Mouse (Mus musculus): ENCODE results near the gene Sipa1l2.

Gene Sipa1l2

DNA sequence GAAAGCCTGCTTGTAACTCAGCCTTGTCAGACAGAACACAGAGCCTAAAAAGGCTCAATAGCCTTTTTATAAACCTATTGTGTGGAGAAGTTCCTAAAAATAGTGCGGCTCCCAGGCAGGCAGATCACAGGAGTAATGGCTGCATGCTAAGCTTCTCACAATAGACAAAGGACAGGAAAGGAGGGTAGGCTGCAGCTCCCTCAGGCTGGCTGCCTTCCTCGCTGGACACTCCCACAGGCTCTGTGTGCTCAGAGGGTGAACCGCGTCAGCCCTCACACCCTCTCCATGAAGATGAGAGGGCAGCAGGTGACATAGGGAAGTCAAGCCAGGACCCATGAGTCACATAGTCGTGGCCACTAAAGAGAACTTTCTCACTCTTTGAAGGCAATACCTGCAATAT lies 55.7 kb downstream of the Sipa1l2 start:
- no peak for DNase-seq (ENCODE audit: low read depth)

GRCm38 (mm10) chr8:125513242-125513866 lies 56.3 kb downstream of the Sipa1l2 start:
- DNase-seq (ENCODE audit: low read depth), result no peak

DNA sequence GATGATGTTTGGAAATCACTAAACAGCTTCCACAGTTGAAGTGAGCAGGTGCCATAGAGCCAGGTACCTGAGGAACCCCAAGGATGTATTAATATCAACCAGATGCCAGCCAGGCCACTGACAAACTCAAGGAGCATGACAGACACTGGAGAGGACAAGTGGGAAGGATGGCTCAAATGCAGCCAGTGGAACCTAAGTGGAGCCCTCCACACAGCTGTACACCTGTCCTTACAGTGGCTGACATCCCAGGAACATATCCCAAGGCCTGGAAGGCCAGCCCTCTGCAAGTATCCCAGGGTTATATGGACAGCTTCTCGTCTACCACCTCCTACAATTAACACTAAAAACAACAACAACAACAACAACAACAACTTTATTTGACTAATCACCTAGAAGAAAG lies 57.0 kb downstream of the Sipa1l2 start:
- DNase-seq (ENCODE audit: low read depth), result no peak

DNA sequence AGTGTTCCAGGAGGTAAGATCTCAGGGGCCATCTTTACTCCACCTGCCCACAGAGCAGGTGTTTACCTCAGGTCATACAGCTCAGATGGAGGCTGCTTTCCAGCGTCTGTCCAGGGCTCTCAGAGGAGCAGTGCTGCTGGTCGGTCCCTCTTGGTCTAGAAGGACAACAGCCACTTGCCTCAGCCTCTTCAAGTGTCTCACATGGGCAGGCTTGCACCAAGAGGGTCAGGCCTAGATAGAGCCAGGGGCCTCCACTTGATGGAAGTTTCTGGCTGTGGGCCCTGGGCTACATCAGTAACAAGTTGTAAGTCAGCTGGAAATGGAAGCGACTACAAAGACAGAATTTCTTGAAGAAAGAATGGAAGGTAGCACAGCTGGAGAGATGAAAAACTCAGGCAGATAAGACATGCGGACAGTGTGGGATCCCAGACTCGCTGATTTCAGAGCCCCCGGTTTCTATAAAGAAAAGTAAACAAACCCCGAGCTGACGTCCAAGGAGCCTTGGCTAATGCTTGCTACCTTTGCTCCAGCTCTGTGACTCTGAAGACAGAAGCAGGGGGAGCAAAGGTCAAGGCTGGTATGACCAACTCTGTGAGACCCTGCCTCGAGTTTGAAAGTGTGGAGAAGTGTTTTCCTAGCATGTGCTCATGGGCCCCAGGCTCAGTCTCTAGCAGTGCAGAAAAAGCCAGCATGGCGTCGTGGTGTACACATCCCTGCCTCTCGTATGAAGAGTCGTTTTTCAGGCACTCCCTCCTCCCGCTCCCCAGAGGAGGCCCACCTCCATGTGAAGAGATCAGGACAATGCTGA lies 58.5 kb downstream of the Sipa1l2 start:
- no peak for DNase-seq (ENCODE audit: low read depth)

DNA sequence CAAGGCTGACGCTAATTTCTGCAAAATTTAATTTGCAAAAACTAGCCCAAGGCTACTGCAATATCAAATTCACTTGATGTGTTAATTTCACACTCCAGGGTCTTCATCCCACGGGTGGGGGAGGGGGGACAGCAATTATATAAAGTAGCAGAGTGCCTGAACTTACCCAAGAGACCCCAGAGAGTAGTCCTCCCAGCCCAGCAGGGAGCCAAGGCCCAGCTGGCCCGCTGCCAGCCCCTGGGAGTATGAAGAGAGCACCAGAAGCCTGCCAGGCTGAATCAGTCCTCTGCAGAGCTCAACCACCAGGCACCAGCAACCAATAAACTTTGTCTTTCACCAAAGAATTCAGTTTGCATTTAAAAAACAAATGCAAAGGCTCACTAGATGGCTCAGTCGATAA lies 59.8 kb downstream of the Sipa1l2 start:
- no peak for DNase-seq (ENCODE audit: low read depth)

GRCm38 (mm10) chr8:125509175-125509574 lies 60.4 kb downstream of the Sipa1l2 start:
- no peak for DNase-seq (ENCODE audit: low read depth)

DNA sequence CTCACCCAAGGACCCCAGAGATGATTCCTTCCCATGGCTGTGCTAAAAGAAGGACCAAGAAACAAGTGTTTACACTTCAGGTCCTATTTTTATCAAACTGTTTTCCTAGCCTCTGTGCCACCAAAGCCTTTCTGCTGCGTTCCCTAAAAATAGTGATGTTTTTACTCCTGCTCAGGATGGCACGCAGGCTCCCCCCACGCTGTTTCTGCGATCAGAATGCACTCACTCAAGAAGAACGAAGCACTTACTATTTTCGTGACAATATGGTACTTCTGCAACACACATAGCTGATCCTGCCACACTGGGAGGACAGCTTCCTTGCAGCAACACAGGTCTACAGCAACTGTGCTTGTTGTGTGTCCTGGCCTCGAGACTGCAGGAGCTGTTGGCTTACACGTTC lies 62.3 kb downstream of the Sipa1l2 start:
- no peak for DNase-seq (ENCODE audit: low read depth)

DNA sequence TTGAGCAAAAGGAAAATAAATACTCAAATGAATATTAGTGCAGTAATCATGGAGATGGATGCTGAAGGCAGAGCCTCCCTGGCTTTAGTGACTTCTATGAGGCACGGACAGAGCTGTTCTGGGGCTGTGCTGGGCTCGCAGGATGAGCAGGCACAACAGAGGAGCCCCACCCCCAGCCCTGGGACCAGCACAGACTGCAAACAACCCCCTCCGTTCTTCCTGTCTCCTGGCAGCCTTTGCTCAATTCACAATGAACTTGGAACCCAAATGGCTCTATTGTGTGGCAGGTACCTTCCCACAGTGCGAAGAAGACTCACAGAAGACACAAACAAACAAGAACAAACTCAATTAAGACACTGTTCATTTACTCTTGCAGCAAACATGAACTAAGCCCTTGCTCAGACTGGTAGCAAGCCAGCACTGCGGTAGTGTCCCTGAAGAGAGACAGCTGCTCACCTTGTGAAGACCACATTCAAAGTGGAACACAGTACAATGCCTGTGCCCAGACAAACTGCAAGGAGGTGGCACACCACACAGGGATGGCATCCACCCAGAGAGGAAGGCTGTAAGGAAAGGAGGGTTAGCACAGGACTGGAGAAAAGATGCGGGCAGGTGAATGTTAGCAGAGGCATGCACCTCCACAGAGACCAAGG lies 64.9 kb downstream of the Sipa1l2 start:
- no peak for DNase-seq (ENCODE audit: low read depth)

DNA sequence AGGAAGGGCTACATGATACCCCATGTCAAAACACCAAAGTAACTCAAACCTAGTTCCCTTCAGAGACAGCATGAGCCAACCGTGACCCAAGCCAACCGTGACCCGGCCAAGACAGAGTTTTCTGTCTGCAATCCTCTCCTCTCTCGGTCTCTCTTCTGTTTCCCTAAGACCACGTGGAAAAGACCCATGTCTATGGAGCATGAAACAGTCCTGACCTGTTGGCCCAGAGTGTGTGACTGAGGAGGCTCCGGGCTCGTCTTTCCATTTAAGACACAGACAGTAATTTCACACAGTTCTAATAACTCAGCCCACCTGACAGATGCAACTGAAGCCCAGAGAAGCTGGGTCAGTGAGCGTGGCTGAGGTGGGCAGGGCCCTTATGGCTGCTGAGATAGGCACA lies 65.8 kb downstream of the Sipa1l2 start:
- no peak for DNase-seq (ENCODE audit: low read depth)

DNA sequence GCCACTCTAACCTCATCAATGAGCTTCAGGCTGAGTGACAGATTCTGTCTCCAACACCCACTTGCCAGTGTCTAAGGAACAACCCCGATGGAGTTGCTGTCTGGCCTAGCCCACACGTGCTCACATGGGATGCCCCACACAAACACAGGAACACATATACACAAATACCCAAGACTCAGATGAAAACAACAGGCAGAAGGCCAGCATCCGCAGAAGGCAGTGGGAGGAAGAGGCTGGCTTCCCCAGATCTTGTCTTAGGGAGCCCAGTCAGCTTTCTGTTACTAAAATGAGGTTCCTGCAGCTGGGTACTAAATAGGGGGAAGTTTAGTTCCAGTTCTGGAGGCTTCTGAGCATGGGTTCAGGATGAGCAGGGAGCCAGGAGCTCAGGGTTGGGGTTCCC lies 66.8 kb downstream of the Sipa1l2 start:
- DNase-seq (ENCODE audit: low read depth), result no peak

GRCm38 (mm10) chr8:125500005-125500404 lies 69.6 kb downstream of the Sipa1l2 start:
- no peak for DNase-seq (ENCODE audit: low read depth)

DNA sequence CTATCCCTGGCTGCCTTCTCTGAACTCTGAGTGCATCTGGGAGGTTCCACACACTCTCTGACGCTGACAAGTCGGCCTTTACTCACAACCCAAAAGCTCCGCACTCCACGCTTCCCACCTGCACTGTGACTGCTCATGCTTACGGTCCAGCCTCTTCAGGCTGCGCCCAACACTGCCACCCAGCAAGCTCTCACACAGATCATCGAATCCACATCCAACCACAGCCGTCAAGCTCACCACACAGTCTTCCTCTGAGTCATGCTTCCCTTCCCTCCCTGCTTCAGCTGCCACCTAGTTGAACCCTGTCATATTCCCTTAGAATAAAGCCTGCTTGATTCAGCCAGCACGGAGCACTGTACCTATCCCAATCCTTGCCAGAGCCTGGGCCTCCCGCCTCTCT lies 71.1 kb downstream of the Sipa1l2 start:
- no peak for DNase-seq (ENCODE audit: low read depth)

GRCm38 (mm10) chr8:125495545-125495944 lies 74.1 kb downstream of the Sipa1l2 start:
- no peak for DNase-seq (ENCODE audit: low read depth)

GRCm38 (mm10) chr8:125493254-125493815 lies 76.3 kb downstream of the Sipa1l2 start:
- DNase-seq (ENCODE audit: low read depth), result no peak

- no peak for DNase-seq (ENCODE audit: low read depth)
Observed at GRCm38 (mm10) chr8:125492416-125492815, 77.2 kb downstream of the Sipa1l2 start.

DNA sequence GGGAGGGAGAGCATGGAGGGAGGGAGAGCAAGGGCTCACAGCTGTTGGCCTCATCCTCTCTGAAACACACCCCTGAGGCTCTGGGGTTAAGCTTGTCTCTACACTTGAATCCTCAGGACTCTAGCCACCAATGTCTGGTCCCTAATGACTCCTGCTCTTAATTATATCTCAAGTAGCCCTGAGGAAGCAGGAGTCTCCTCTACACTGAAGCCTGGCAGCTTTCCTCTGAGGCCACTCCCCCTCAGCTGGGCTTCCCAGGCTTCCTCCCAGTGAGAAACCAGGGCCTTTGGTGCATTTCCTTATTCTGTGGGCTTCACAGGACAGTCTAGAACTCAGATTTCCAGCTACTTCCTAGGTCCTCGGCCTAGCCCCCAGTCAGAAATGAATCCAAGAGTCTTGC lies 80.9 kb downstream of the Sipa1l2 start:
- no peak for DNase-seq (ENCODE audit: low read depth)

GRCm38 (mm10) chr8:125485715-125486114 lies 83.9 kb downstream of the Sipa1l2 start:
- no peak for DNase-seq (ENCODE audit: low read depth)

DNA sequence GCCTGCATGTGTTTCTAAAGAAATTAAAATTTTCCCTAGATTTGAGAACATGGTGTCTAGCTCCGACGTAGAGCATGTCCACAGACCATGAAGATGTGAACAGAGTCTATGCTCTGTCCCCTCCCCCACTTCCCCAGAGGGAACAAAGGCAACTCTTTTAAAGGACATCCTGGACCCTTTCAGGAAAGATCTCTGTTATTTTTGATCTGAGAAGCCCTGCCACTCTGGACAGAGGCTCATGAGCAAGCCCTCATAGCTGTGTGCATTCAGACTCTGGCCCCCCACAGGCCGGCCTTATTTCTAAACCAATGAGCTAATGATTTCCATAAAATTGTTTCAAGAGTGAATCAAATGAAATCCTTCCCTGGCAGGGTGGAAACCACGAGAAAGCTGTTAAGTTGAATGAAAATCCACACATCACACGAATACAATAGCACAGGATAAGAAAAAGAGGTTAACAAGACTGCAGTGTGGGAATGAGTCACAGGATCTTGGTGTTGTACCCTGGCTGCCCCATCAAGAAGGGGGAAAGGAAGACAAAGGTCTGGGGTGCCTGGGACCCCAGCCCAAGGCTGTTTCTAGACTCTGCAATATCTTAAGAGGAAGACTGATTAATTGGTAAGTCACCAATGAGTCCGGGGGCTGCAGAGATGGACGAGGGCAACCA lies 84.9 kb downstream of the Sipa1l2 start:
- no peak for DNase-seq (ENCODE audit: low read depth)

GRCm38 (mm10) chr8:125482491-125483096 lies 87.0 kb downstream of the Sipa1l2 start:
- DNase-seq (ENCODE audit: low read depth), result no peak

DNA sequence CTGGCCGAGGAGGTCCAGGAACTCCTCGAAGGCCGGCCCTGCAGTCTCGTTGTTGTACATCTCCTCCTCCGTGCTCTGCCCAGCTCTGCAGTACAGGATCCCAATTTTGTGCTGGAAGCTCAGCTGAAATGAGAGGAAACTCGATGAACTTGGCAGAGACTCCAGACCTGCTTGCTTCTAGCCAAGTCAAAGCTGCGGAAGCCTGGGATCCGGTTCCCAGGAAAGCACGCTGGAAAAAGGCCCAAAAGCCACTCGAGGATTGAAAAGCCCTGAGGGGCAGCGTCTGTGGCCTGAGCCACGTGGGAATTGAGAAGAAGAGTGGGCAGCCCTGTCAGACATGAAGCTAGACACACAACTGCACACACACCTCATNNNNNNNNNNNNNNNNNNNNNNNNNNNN lies 94.7 kb downstream of the Sipa1l2 start:
- no peak for DNase-seq (ENCODE audit: low read depth)

DNA sequence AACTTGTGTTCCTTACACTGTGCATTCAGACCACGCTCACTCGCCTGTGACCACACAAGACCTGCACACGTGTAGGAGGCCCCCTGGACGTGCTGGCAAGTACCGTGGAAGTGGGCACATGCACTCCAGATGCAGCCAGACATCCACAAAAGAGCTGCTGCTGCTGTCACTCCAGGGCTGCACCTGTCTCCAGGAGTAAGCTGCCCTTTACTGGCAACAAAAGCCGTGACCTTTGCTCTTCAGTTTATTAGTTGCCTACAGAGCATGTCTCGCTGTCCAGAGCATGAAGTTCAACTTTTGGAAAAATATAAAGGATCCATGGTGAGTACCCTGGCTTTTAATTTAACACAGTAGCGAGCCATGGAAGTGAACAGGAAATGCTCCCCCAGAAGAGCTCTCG lies 98.2 kb downstream of the Sipa1l2 start:
- DNase-seq (ENCODE audit: low read depth), result no peak

Measured in c-Kit-positive CD71-negative TER-119-negative erythroid progenitor cells, embryonic 14.5 days (primary cell).